Mouse (Mus musculus): ENCODE measurements around the gene Tap2.

DNA sequence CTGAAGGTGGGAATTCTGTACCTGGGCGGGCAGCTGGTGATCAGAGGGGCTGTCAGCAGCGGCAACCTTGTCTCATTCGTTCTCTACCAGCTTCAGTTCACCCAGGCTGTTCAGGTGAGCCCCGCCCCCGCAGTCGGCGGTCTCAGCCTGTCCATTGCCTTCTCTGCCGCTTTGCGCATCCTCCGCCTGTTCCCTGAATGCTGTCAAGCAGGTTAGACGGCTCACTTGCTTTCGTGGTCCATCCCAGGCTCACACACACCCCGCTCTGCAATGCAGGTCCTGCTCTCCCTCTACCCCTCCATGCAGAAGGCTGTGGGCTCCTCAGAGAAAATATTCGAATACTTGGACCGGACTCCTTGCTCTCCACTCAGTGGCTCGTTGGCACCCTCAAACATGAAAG is 10.5 kb upstream of the Tap2 start:
- no peak for TF ChIP-seq CTCF (IDR thresholded peaks at IDR 0.05; ENCODE audit: low read depth, low read length)
- TF ChIP-seq POLR2A (IDR thresholded peaks at IDR 0.05; ENCODE audit: borderline replicate concordance, low read depth, low read length): no peak

Data from bone marrow macrophage, adult 2 months (primary cell).